Mouse (Mus musculus): Measurements from ENCODE around the gene Fitm1. TPM values are rescaled to one million over a fixed set of nuclear protein-coding genes. Genes with fewer than 3 reads are reported as not detected.

The Fitm1 gene
- polyA plus RNA-seq, 1 experiment from 2014 or later: 0.35 TPM

DNA sequence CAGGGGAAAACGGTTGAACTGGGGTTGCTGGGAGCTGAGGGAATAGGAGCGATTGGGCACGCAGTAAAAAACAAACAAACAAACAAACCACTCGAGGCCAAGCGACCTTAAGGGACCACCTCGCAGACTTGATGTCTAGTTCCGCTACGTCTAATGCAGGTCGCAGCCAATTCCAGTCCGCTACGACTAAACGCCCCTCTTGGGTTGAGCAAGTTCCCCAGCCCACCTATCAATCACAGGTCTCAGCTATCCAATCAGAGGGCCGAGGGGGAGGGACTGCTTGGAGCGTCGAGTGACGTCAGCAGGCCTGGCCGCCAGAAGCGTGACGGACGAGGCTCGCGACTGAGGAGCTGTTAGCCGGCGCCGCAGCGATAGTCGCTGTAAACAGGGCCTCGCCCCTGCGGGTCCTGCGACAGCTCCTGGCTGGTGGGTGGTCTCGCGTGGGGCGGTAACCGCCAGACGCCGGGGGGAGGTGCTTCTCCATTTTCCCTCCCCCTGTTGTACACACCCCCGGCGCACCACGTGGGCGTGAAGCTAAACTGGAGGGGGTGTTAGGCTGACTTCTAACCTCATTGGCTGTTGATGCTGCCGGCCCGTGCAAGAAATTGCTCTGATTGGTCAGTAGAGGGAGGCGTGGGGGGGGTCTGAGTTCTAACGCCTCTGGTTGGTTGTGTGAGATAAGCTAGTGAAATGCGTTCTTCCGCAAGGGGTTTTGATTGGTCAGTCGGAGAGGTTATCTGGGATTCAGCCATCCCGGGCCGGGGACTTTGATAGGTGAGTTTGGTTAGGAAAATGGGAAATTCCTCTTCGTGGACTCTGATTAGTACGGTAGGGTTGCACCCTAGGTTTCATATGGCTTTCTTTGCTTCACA, 15.0 kb upstream of the Fitm1 start, which contains the start of gene A730061H03Rik:
Gene A730061H03Rik (minus strand): TSS at position 205 of the 872 bp plus-strand sequence.
- TF ChIP-seq EP300 (optimal IDR thresholded peaks at IDR 0.05): peak; percentile 73
- 0 out of 2 replicates have a peak, but pooled peaks have one; percentile 14 for TF ChIP-seq CTCF (IDR thresholded peaks at IDR 0.05; ENCODE audit: low read depth)
- H3K4me3 ChIP-seq (ENCODE audit: low read depth, low read length): peak within 1 kb of the TSS; percentile 57
- DNase-seq (ENCODE audit: low spot score) (peak; percentile 99), ATAC-seq (ENCODE audit: low FRiP score, low TSS enrichment) (peak; percentile 93)
- under 1% methylated on average over 51 of the region's 51 CpGs for WGBS
- H3K27ac ChIP-seq (replicated peaks): peak within 1 kb of the TSS; percentile 99
- peaks cover 11% of the 10 kb centered on the region for H3K36me3 ChIP-seq (ENCODE audit: control insufficient read depth, insufficient read depth, low read length)
- H3K9me3 ChIP-seq (ENCODE audit: control insufficient read depth, low read length): no peaks in the 10 kb centered on the region
- peaks cover 4% of the 10 kb centered on the region; the same call in 1 of the 2 replicates for H3K4me1 ChIP-seq (replicated peaks; ENCODE audit: control insufficient read depth, insufficient read depth)
- H3K4me2 ChIP-seq (replicated peaks; ENCODE audit: low read depth): peak within 1 kb of the TSS; percentile 65
- H3K9ac ChIP-seq (ENCODE audit: low read length): peak within 1 kb of the TSS; percentile 82
- no peaks in the 10 kb centered on the region for H3K27me3 ChIP-seq (ENCODE audit: control insufficient read depth, insufficient read depth, low read length)

- H3K36me3 ChIP-seq (ENCODE audit: control insufficient read depth, insufficient read depth, low read length): peaks cover 16% of the 10 kb centered on the region
- TF ChIP-seq EP300 (optimal IDR thresholded peaks at IDR 0.05) (no peak), CTCF (IDR thresholded peaks at IDR 0.05; ENCODE audit: low read depth) (no peak)
- H3K27me3 ChIP-seq (ENCODE audit: control insufficient read depth, insufficient read depth, low read length): no peaks in the 10 kb centered on the region
- no peak overlapping the region for H3K27ac ChIP-seq (replicated peaks)
- no peak overlapping the region for H3K4me2 ChIP-seq (replicated peaks; ENCODE audit: low read depth)
- H3K4me1 ChIP-seq (replicated peaks; ENCODE audit: control insufficient read depth, insufficient read depth): peaks cover 4% of the 10 kb centered on the region; the same call in 1 of the 2 replicates
- 78% methylated on average over 10 of the region's 10 CpGs for WGBS
- no peak overlapping the region for H3K4me3 ChIP-seq (ENCODE audit: low read depth, low read length)
- H3K9me3 ChIP-seq (ENCODE audit: control insufficient read depth, low read length): no peaks in the 10 kb centered on the region
- DNase-seq (ENCODE audit: low spot score) (no peak), ATAC-seq (ENCODE audit: low FRiP score, low TSS enrichment) (no peak)
- no peak overlapping the region for H3K9ac ChIP-seq (ENCODE audit: low read length)
Observed at GRCm38 (mm10) chr14:55561860-55562259, 13.6 kb upstream of the Fitm1 start.

DNA sequence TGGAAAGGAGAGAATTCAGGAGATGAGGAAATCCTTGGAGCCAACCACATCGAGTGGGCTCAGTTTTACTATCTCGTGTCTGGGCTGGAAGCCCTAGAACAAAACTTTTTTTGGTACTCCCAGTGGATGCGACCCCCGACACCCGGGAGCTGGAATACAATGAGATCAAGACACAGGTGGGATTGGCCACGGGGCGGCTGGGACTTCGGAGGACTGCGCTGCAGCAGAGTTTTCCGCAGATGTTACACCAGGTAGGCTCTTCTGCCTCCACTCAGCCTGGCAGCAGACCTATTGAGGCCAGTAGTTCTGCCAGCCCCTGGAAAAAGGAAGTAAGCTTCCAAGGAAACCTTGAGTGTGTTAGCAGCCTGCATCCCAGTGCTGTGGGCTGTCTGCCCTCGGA, 12.2 kb upstream of the Fitm1 start:
- H3K9me3 ChIP-seq (ENCODE audit: control insufficient read depth, low read length): no peaks in the 10 kb centered on the region
- H3K36me3 ChIP-seq (ENCODE audit: control insufficient read depth, insufficient read depth, low read length): peaks cover 25% of the 10 kb centered on the region
- H3K4me3 ChIP-seq (ENCODE audit: low read depth, low read length): no peak overlapping the region
- ATAC-seq (ENCODE audit: low FRiP score, low TSS enrichment) (no peak), DNase-seq (ENCODE audit: low spot score) (no peak)
- no peak overlapping the region for H3K9ac ChIP-seq (ENCODE audit: low read length)
- 91% methylated on average over 11 of the region's 11 CpGs for WGBS
- no peak overlapping the region for H3K27ac ChIP-seq (replicated peaks)
- TF ChIP-seq CTCF (IDR thresholded peaks at IDR 0.05; ENCODE audit: low read depth) (no peak), EP300 (optimal IDR thresholded peaks at IDR 0.05) (no peak)
- H3K4me1 ChIP-seq (replicated peaks; ENCODE audit: control insufficient read depth, insufficient read depth): peaks cover 4% of the 10 kb centered on the region; the same call in 1 of the 2 replicates
- H3K27me3 ChIP-seq (ENCODE audit: control insufficient read depth, insufficient read depth, low read length): no peaks in the 10 kb centered on the region
- H3K4me2 ChIP-seq (replicated peaks; ENCODE audit: low read depth): no peak overlapping the region

- no peak overlapping the region for H3K4me3 ChIP-seq (ENCODE audit: low read depth, low read length)
- no peak for DNase-seq (ENCODE audit: low spot score)
- no peak overlapping the region for H3K27ac ChIP-seq (replicated peaks)
- H3K4me1 ChIP-seq (replicated peaks; ENCODE audit: control insufficient read depth, insufficient read depth): peaks cover 4% of the 10 kb centered on the region; the same call in 1 of the 2 replicates
- no peak overlapping the region for H3K4me2 ChIP-seq (replicated peaks; ENCODE audit: low read depth)
- H3K36me3 ChIP-seq (ENCODE audit: control insufficient read depth, insufficient read depth, low read length): peaks cover 31% of the 10 kb centered on the region
- WGBS: 72% methylated on average over 3 of the region's 3 CpGs
- peak; percentile 53 for TF ChIP-seq CTCF (IDR thresholded peaks at IDR 0.05; ENCODE audit: low read depth)
- no peak for TF ChIP-seq EP300 (optimal IDR thresholded peaks at IDR 0.05)
- no peak for ATAC-seq (ENCODE audit: low FRiP score, low TSS enrichment)
- H3K27me3 ChIP-seq (ENCODE audit: control insufficient read depth, insufficient read depth, low read length): no peaks in the 10 kb centered on the region
- no peak overlapping the region for H3K9ac ChIP-seq (ENCODE audit: low read length)
- no peaks in the 10 kb centered on the region for H3K9me3 ChIP-seq (ENCODE audit: control insufficient read depth, low read length)
Observed at GRCm38 (mm10) chr14:55565748-55566147, 9.7 kb upstream of the Fitm1 start.

DNA sequence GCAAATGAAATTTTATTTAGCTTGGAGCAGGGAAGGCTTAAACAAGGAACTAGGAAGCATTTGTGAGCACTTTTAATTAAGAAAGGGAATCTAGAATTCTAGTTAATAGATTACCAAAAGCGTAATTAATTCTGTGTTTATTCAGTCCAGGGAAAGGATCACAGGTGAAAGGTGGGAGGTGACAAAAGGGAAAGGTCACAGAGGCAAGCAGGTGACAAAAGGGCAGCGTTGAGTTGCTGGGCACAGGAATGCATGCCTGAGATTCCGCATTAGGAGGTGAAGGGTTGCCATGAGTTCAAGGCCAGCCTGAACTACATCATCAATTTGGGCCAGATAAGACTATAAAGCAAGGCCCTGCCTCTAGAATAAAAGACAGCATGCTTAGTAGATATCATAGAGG, 7.9 kb upstream of the Fitm1 start:
- Histone ChIP-seq H3K4me3 (ENCODE audit: low read depth, low read length) (no peak overlapping the region), H3K36me3 (ENCODE audit: control insufficient read depth, insufficient read depth, low read length) (peaks cover 31% of the 10 kb centered on the region)
- no peak for DNase-seq (ENCODE audit: low spot score)

GRCm38 (mm10) chr14:55570588-55570987, 4.8 kb upstream of the Fitm1 start:
- TF ChIP-seq CTCF (IDR thresholded peaks at IDR 0.05; ENCODE audit: low read depth) (no peak), EP300 (optimal IDR thresholded peaks at IDR 0.05) (no peak)
- Histone ChIP-seq H3K9ac (ENCODE audit: low read length) (no peak overlapping the region), H3K9me3 (ENCODE audit: control insufficient read depth, low read length) (no peaks in the 10 kb centered on the region), H3K36me3 (ENCODE audit: control insufficient read depth, insufficient read depth, low read length) (peaks cover 19% of the 10 kb centered on the region), H3K4me2 (replicated peaks; ENCODE audit: low read depth) (no peak overlapping the region), H3K27me3 (ENCODE audit: control insufficient read depth, insufficient read depth, low read length) (no peaks in the 10 kb centered on the region), H3K27ac (replicated peaks) (no peak overlapping the region), H3K4me3 (ENCODE audit: low read depth, low read length) (no peak overlapping the region), H3K4me1 (replicated peaks; ENCODE audit: control insufficient read depth, insufficient read depth) (no peaks in the 10 kb centered on the region)
- 69% methylated on average over 2 of the region's 2 CpGs for WGBS
- no peak for DNase-seq (ENCODE audit: low spot score)
- ATAC-seq (ENCODE audit: low FRiP score, low TSS enrichment): no peak

More for the DNA sequence above, 7.9 kb upstream of the Fitm1 start:
- no peak overlapping the region for H3K27ac ChIP-seq (replicated peaks)
- TF ChIP-seq EP300 (optimal IDR thresholded peaks at IDR 0.05) (no peak), CTCF (IDR thresholded peaks at IDR 0.05; ENCODE audit: low read depth) (no peak)
- H3K4me2 ChIP-seq (replicated peaks; ENCODE audit: low read depth): no peak overlapping the region
- H3K4me1 ChIP-seq (replicated peaks; ENCODE audit: control insufficient read depth, insufficient read depth): no peaks in the 10 kb centered on the region
- 69% methylated on average over 3 of the region's 3 CpGs for WGBS
- no peak overlapping the region for H3K9ac ChIP-seq (ENCODE audit: low read length)
- no peak for ATAC-seq (ENCODE audit: low FRiP score, low TSS enrichment)
- H3K9me3 ChIP-seq (ENCODE audit: control insufficient read depth, low read length): no peaks in the 10 kb centered on the region
- no peaks in the 10 kb centered on the region for H3K27me3 ChIP-seq (ENCODE audit: control insufficient read depth, insufficient read depth, low read length)

All from stomach, postnatal 0 days (tissue).